Mouse (Mus musculus) urinary bladder, postnatal 4 days (tissue): ENCODE measurements around the gene Sec23b.
"Not testable (repeated sequence)": the region's sequence is repeated elsewhere in the genome, so short reads cannot be mapped to it uniquely, and the experiment has no call there.

Experiments
- DNase-seq, 2 experiments: peaks; one replicate each; pipeline ENCODE4 v3.0.0; 2021 to 2022; ENCODE audit warnings: low spot score in 2 of 2

The Sec23b gene

GRCm38 (mm10) chr2:144555820-144556552, at the start of gene Sec23b:
Gene Sec23b, plus strand, starts transcription at chr2:144556229.
- DNase-seq, result peak; percentile 94 to 97

- no peak for DNase-seq
These were observed 41.4 kb upstream of the Sec23b start for GRCm38 (mm10) chr2:144514619-144515018.

GRCm38 (mm10) chr2:144519772-144520171, 36.3 kb upstream of the Sec23b start:
- DNase-seq, result no peak

- no peak for DNase-seq
These were observed 30.2 kb upstream of the Sec23b start for GRCm38 (mm10) chr2:144525856-144526255.

GRCm38 (mm10) chr2:144526981-144527820, 28.8 kb upstream of the Sec23b start, which contains the start of the genes Dzank1 and Polr3f:
Gene Dzank1, minus strand, starts transcription at chr2:144527414.
Gene Polr3f, plus strand, starts transcription at chr2:144527718.
- DNase-seq, result peak; percentile 93 to 94

GRCm38 (mm10) chr2:144527821-144528174, 28.2 kb upstream of the Sec23b start:
- DNase-seq, result no peak

- no peak for DNase-seq
These were observed 18.9 kb upstream of the Sec23b start for GRCm38 (mm10) chr2:144537123-144537522.

GRCm38 (mm10) chr2:144541246-144541645, 14.8 kb upstream of the Sec23b start:
- no peak for DNase-seq

- no peak for DNase-seq
These were observed 12.4 kb upstream of the Sec23b start for GRCm38 (mm10) chr2:144543670-144544069.

GRCm38 (mm10) chr2:144544630-144545029, 11.4 kb upstream of the Sec23b start:
- DNase-seq, result no peak

GRCm38 (mm10) chr2:144545061-144545460, 11.0 kb upstream of the Sec23b start:
- no peak for DNase-seq

GRCm38 (mm10) chr2:144545481-144545880, 10.5 kb upstream of the Sec23b start:
- no peak for DNase-seq

- DNase-seq, result no peak
These were observed 8.5 kb upstream of the Sec23b start for GRCm38 (mm10) chr2:144547559-144547958.

- peak; percentile 54 to 60 for DNase-seq
These were observed 5.5 kb upstream of the Sec23b start, which contains the start of gene Rbbp9 for GRCm38 (mm10) chr2:144550529-144550928. Gene Rbbp9, minus strand, starts transcription at chr2:144550869.

GRCm38 (mm10) chr2:144553905-144554304, 2.1 kb upstream of the Sec23b start:
- no peak for DNase-seq

GRCm38 (mm10) chr2:144555286-144555819, 676 bp upstream of the Sec23b start:
- no peak for DNase-seq

- DNase-seq, result no peak
These were observed 32.7 kb downstream of the Sec23b start for GRCm38 (mm10) chr2:144588723-144589122.

GRCm38 (mm10) chr2:144593036-144593435, 37.0 kb downstream of the Sec23b start:
- not testable (repeated sequence) for DNase-seq

GRCm38 (mm10) chr2:144593951-144594651, 38.1 kb downstream of the Sec23b start, which contains the start of gene Smim26:
Gene Smim26, plus strand, starts transcription at chr2:144594054.
- DNase-seq, result peak; percentile 61 to 72

- no peak for DNase-seq
These were observed 42.0 kb downstream of the Sec23b start for GRCm38 (mm10) chr2:144598006-144598405.

GRCm38 (mm10) chr2:144599831-144600687, 44.0 kb downstream of the Sec23b start, which contains the start of gene Dtd1:
Gene Dtd1, plus strand, starts transcription at chr2:144599897.
- peak; percentile 76 to 88 for DNase-seq
